Mouse (Mus musculus) lung, adult 2 months (tissue): ENCODE results near the gene Zfp770.

ENCODE experiments used
- CTCF ChIP-seq: fragments of 200-500 bp; IDR thresholded peaks from 2 replicates; pipeline ENCODE4 v1.5.1; 2011; ENCODE audit warnings: mild to moderate bottlenecking, low read length, control low read depth; ENCODE audit not compliant: insufficient read depth
- POLR2A ChIP-seq: fragments of 200-500 bp; IDR thresholded peaks from 2 replicates; pipeline ENCODE4 v1.6.1; 2011; ENCODE audit warnings: low read depth, mild to moderate bottlenecking, control low read depth, low read length, borderline replicate concordance; ENCODE audit errors: extremely low read depth

GRCm38 (mm10) chr2:114145315-114145801 lies 55.9 kb downstream of the Zfp770 start:
- no peak for TF ChIP-seq POLR2A
- peak; percentile 37 for TF ChIP-seq CTCF
